Mouse (Mus musculus) embryonic facial prominence, embryonic 11.5 days (tissue): ENCODE results near the gene Gm10647. TPM values are rescaled to one million over a fixed set of nuclear protein-coding genes. Genes with fewer than 3 reads are reported as not detected.
A peak's percentile ranks its signal among the peaks of the same experiment; 100 is the strongest.
"Not testable (repeated sequence)": the region's sequence is repeated elsewhere in the genome, so short reads cannot be mapped to it uniquely, and the experiment has no call there.

Experiments used
- ATAC-seq: fragments of 200-750 bp; cut with Nextera tagmentation; replicated peaks from 2 replicates; pipeline ENCODE4 v1.8.0; 2017; ENCODE audit warnings: low read depth; ENCODE audit not compliant: insufficient number of reproducible peaks, low FRiP score, low TSS enrichment
- DNase-seq: peaks from one replicate; pipeline ENCODE4 v3.0.0-alpha.2; 2015; ENCODE audit warnings: low spot score
- H3K27ac ChIP-seq: fragments of 300-500 bp; sonication (generic); replicated peaks from 2 replicates; pipeline ENCODE4 v1.5.1; 2014; ENCODE audit warnings: mild to moderate bottlenecking, low read depth, low read length, control low read depth
- H3K27me3 ChIP-seq: fragments of 300-500 bp; sonication (generic); 2 replicates; pipeline ENCODE4 v1.6.1; 2014; ENCODE audit warnings: mild to moderate bottlenecking, low read length, moderate library complexity, mixed read lengths; ENCODE audit not compliant: control insufficient read depth, insufficient read depth
- H3K36me3 ChIP-seq: fragments of 300-500 bp; sonication (generic); replicated peaks from 2 replicates; pipeline ENCODE4 v1.6.1; 2014; ENCODE audit warnings: low read depth, mild to moderate bottlenecking, low read length, moderate library complexity, mixed read lengths; ENCODE audit not compliant: control insufficient read depth, insufficient read depth
- H3K4me1 ChIP-seq: fragments of 300-500 bp; sonication (generic); 2 replicates; pipeline ENCODE4 v1.6.1; 2014; ENCODE audit warnings: low read length, mixed read lengths; ENCODE audit not compliant: control insufficient read depth, insufficient read depth
- H3K4me2 ChIP-seq: fragments of 300-500 bp; sonication (generic); 2 replicates; pipeline ENCODE4 v1.6.1; 2014; ENCODE audit warnings: low read depth, mild to moderate bottlenecking, control low read depth, low read length, moderate library complexity
- H3K4me3 ChIP-seq: fragments of 300-500 bp; sonication (generic); 2 replicates; pipeline ENCODE4 v1.5.1; 2014; ENCODE audit warnings: low read depth, low read length, control low read depth
- H3K9ac ChIP-seq: fragments of 300-500 bp; sonication (generic); replicated peaks from 2 replicates; pipeline ENCODE4 v1.6.1; 2014; ENCODE audit warnings: mild to moderate bottlenecking, control low read depth, low read length
- H3K9me3 ChIP-seq: fragments of 300-500 bp; sonication (generic); replicated peaks from 2 replicates; pipeline ENCODE4 v1.6.1; 2016; ENCODE audit warnings: mild to moderate bottlenecking, low read length, inconsistent platforms, mixed read lengths; ENCODE audit not compliant: control insufficient read depth
- WGBS: fragments of 180-500 bp; shearing (Covaris S2); extraction: QIAGEN DNeasy Blood & Tissue Kit; methylation state at CpG from one replicate; pipeline ENCODE4 v1.1.7; 2014; 5-methylcytosine and 5-hydroxymethylcytosine counted together
- polyA plus RNA-seq: library from polyadenylated mRNA; unstranded; fragments of >200 nt; fragmentation: Nextera tagmentation; extraction: Ambion mirVana; gene quantifications from 2 replicates; pipeline ENCODE4 v1.2.1, GENCODE M21; 2014

The Gm10647 gene
- polyA plus RNA-seq, 1 experiment from 2014 or later = 0.10 TPM

DNA sequence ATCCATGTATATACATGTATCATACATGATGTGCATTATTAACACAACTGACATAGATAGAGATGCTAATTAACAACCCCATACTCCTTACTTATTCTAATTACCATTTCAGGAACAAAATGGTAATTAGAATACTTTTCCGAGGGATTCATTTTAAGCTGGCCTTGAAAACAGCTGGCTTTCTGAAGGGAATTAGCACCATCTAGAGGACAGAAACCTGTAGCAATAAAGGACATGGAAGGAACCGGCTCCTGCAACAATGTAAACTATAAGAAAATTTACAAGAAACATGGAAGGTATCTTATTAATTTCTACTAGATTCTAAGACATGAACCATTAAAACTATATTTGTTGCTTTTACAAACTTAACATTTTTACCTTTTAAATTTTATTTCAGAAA lies 9.0 kb upstream of the Gm10647 start:
- ATAC-seq = no peak
- Histone ChIP-seq H3K27ac (no peak overlapping the region), H3K4me3 (no peak overlapping the region), H3K9me3 (no peaks in the 10 kb centered on the region), H3K27me3 (no peaks in the 10 kb centered on the region), H3K4me1 (no peaks in the 10 kb centered on the region), H3K4me2 (no peak overlapping the region), H3K36me3 (no peaks in the 10 kb centered on the region), H3K9ac (no peak overlapping the region)
- 8% methylated on average over 2 of the region's 2 CpGs for WGBS
- peak; percentile 76 for DNase-seq

DNA sequence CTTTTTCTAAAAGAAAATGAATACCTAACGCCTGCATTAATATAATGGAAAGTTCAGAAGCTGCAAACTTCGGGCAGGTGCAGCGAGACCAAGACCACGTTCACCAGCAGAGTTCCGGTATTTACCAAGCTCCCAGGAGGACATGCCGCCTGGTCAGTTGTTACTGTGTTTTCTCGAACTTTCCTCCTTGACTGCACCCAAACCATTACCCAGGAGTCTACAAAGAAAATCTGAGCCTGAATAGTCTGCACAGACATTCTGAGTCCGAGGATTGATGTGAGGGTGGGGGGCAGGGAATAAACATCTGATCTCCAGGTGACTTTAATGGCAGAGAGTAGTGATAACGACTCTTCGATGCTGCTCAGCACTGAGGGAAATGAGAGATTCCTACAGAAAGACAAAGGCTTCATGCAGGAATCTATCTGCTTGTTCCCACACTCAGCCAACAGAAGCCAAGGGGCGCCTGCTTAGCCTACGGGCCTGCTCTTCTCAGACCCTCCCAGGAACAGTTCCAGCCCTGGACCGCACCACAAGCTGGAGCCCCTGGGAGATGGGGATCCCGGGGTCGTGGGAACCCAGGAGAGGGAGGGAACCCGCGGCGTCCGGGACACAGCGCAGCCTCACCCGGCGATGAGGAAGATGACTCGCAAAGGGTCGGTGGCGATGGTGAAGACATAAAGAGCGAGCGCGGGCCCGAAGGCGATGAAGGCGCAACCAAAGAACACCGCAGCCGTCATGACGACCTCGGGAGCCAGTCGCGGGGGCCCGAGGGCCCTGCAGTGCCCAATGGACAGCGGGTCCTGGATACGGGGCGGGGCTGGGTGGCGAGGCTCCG lies 2.0 kb upstream of the Gm10647 start:
- peak; percentile 97 for ATAC-seq
- DNase-seq = no peak
- no peaks in the 10 kb centered on the region for H3K9me3 ChIP-seq
- H3K4me3 ChIP-seq = peak overlapping the region; percentile 60
- H3K27me3 ChIP-seq = no peaks in the 10 kb centered on the region
- H3K36me3 ChIP-seq = no peaks in the 10 kb centered on the region
- H3K4me2 ChIP-seq = peak overlapping the region; percentile 71
- under 1% methylated on average over 43 of the region's 43 CpGs for WGBS
- H3K4me1 ChIP-seq = no peaks in the 10 kb centered on the region
- peak overlapping the region; percentile 73 for H3K9ac ChIP-seq
- H3K27ac ChIP-seq = 0 out of 2 replicates have a peak overlapping the region, but pooled peaks have one; percentile 8

DNA sequence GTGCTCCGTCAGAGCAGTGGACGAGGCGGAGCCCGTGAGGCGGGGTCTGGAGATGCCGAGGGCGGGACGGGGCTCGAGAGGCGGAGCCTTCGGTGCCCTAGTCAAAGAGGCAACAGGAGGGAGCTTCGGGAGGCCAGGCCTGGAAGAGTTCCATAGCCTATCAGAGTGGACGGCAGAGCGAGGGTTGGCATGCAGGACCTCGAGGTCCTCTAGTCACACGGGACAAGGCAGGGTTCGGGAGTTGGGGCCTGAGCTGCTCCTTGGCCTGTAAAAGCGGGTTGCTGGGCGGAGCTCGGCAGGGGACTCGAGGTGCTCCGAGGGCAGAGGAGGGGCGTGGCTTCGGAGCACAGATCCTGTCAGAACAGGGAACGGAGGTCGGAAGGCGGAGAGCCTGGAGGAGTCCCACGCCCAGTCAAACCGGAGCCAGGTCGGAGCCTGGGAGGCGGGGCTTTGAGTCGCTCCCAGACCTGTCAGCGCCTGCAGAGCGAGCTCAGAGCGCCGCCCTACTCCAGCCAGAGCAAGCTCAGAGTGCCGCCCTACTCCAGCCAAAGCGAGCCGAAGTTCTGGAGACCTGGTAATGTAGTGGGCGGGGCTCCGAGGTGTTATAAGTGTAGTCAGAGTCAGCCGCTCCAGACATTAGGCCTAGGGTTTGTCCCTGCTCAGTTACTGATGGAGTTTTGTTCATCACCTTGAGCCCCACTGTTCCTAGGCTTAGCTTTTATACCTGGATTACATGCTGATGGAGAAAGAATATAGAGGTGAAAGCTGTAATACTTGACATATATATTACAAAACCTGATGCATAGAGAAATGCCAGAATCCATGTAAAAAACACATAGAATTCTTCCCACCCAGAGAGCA lies 1.1 kb upstream of the Gm10647 start, which contains the start of gene Aph1b:
Aph1b (minus strand) TSS at position 27 of the 861 bp plus-strand sequence.
- Histone ChIP-seq H3K9ac (peak within 1 kb of the TSS; percentile 73), H3K4me1 (no peaks in the 10 kb centered on the region), H3K4me2 (peak within 1 kb of the TSS; percentile 71), H3K9me3 (no peaks in the 10 kb centered on the region), H3K27me3 (no peaks in the 10 kb centered on the region), H3K27ac (peak within 1 kb of the TSS; percentile 8; the same call in 1 of the 2 replicates), H3K4me3 (peak within 1 kb of the TSS; percentile 60), H3K36me3 (no peaks in the 10 kb centered on the region)
- WGBS = under 1% methylated on average over 42 of the region's 42 CpGs
- peak; percentile 98 for DNase-seq
- peak; percentile 97 for ATAC-seq

DNA sequence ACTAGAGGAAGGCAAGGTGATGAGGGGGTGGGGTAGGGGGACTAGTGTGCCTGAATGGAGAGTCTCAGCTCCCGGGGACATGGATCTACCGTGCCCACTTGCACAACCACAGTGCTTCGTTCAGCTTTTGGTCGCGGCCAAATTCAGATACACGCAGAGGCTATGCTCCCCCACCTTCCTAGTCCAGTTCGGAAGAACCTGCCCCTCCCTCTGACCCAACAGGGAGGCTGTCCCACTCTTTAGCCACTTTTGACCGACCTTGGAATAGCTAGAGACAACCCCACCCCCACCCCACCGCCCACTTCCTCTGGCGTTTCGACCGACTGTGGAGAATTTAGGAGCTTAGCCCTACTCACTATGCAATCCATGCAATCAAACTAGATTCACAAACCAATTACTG lies 5.1 kb downstream of the Gm10647 start:
- no peaks in the 10 kb centered on the region for H3K9me3 ChIP-seq
- H3K9ac ChIP-seq = no peak overlapping the region
- no peak overlapping the region for H3K4me2 ChIP-seq
- H3K4me3 ChIP-seq = no peak overlapping the region
- no peaks in the 10 kb centered on the region; the same call in 1 of the 2 replicates for H3K4me1 ChIP-seq
- peaks cover 7% of the 10 kb centered on the region for H3K27me3 ChIP-seq
- H3K36me3 ChIP-seq = no peaks in the 10 kb centered on the region
- ATAC-seq (no peak), DNase-seq (no peak)
- WGBS = 43% methylated on average over 12 of the region's 12 CpGs
- no peak overlapping the region for H3K27ac ChIP-seq

DNA sequence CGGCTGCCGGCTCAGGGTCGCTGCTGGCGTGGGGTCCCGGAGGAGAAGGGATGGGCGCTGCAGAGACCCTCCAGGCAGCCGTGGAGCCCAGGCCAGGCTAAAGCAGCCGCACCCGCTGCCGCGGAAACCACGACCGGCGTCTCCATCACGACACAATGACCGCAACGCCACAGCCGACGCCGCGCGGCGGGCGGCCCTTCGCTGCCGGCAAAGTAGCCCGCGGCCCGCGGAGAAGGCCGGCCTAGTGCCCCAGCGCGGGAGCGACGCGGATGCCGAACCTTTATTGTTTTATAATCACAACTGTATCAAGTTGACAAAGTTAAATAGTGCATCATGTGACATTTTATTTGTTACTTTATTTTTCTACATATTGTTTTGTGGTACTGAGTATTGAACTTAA lies 9.1 kb downstream of the Gm10647 start:
- 3% methylated on average over 30 of the region's 37 CpGs for WGBS
- ATAC-seq, H3K9me3 ChIP-seq, H3K27ac ChIP-seq, H3K36me3 ChIP-seq, H3K4me1 ChIP-seq, H3K27me3 ChIP-seq: not testable (repeated sequence)
- Histone ChIP-seq H3K4me2 (peak overlapping the region; percentile 50), H3K4me3 (peak overlapping the region; percentile 23), H3K9ac (peak overlapping the region; percentile 44)
- DNase-seq = peak; percentile 30

DNA sequence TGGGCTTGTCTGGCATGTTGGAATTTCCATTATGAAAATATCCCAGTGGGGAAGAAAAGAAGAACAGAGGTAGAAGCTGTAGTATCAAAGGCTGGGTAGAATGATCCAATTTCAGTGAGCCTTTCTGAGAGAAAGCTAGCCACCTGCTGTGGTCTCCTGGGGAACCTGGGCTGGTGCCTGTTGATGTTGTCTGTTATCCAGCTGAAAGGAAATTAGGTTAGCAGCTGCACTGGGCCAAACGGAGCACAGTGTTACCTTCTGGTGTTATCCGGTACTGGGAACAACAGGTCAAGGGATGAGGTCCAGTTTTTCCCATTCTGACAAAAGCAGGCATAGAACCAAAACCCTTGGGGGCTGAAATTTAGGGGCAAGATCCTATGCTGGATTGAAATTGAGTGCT lies 16.6 kb downstream of the Gm10647 start:
- DNase-seq = no peak
- Histone ChIP-seq H3K4me3 (no peak overlapping the region), H3K27ac (no peak overlapping the region), H3K4me2 (no peak overlapping the region), H3K9me3 (no peaks in the 10 kb centered on the region), H3K4me1 (no peaks in the 10 kb centered on the region), H3K9ac (no peak overlapping the region), H3K36me3 (no peaks in the 10 kb centered on the region), H3K27me3 (no peaks in the 10 kb centered on the region)
- 8% methylated on average over 2 of the region's 2 CpGs for WGBS
- no peak for ATAC-seq

DNA sequence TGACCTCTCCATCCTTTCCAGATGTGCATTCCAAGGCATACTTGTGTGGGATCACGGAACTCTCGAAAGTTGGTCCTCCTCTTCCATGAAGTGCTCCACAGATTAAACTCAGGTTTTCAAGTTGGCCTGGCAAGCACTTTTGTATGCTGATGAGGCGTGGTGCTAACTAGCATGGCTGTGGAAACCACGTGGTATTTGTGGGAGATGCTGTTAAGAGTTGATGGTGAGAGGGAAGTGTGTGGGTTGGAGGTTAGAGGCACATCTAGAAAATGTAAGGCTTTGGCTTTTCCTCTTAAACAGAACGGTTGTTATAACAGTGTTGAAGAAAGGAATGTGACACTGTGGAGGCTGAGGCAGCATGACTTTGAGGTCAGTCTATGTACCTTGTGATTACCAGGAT lies 24.2 kb downstream of the Gm10647 start:
- Histone ChIP-seq H3K27ac (no peak overlapping the region), H3K4me3 (no peak overlapping the region), H3K9me3 (no peaks in the 10 kb centered on the region), H3K9ac (no peak overlapping the region), H3K36me3 (no peaks in the 10 kb centered on the region), H3K4me1 (no peaks in the 10 kb centered on the region), H3K4me2 (no peak overlapping the region), H3K27me3 (no peaks in the 10 kb centered on the region)
- DNase-seq (no peak), ATAC-seq (no peak)
- 77% methylated on average over 5 of the region's 5 CpGs for WGBS

DNA sequence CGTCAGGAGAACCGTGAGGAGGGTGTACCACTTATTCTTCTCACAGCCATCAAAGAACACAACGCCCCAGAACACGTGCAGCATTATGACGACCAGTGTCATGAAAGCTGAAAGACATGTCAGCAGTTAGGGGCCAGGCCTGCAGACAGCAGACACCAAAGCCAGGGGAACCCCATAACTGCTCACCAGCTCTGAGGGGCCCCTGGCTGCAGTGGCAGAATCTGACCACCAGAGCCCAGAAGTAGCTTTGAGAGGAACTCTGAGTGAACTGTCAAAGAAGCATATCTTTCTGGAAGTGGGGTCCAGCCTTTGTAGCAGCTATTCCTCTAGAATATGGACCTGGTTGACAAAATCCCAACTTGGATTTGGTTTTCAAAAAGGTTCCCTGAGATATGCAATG lies 25.4 kb downstream of the Gm10647 start:
- H3K36me3 ChIP-seq, H3K4me1 ChIP-seq, H3K4me2 ChIP-seq, DNase-seq, H3K4me3 ChIP-seq, H3K9ac ChIP-seq, H3K27me3 ChIP-seq, H3K27ac ChIP-seq, H3K9me3 ChIP-seq, ATAC-seq: not testable (repeated sequence)
- no CpG with 5 or more reads among the region's 5 CpGs for WGBS
